Mouse (Mus musculus): ENCODE data around the gene Cnih3. TPM values are rescaled to one million over a fixed set of nuclear protein-coding genes. Genes with fewer than 3 reads are reported as not detected.

Gene Cnih3
- polyA plus RNA-seq, 1 experiment from 2014 or later = 0.18 TPM

GRCm38 (mm10) chr1:181316571-181316970 is 35.9 kb upstream of the Cnih3 start:
- Histone ChIP-seq H3K9ac (ENCODE audit: low read length) (no peak overlapping the region), H3K4me1 (ENCODE audit: control insufficient read depth in 2 of 2, insufficient read depth in 2 of 2, low read length in 2 of 2) (no peaks in the 10 kb centered on the region), H3K4me3 (ENCODE audit: control insufficient read depth in 1 of 2, insufficient read depth in 1 of 2, low read depth in 1 of 2, low read length in 2 of 2) (no peak overlapping the region), H3K4me2 (ENCODE audit: low read length) (no peak overlapping the region), H3K27ac (replicated peaks in 1 of 2; ENCODE audit: control insufficient read depth in 1 of 2, insufficient read depth in 1 of 2, low read depth in 2 of 2, low read length in 2 of 2) (no peak overlapping the region), H3K27me3 (ENCODE audit: control insufficient read depth, insufficient read depth, low read length) (no peaks in the 10 kb centered on the region), H3K9me3 (ENCODE audit: control insufficient read depth, low read length) (0 out of 2 replicates have a peak, but pooled peaks cover 6% of the 10 kb centered on the region), H3K36me3 (ENCODE audit: control insufficient read depth, insufficient read depth, low read length) (no peaks in the 10 kb centered on the region)
- 68% methylated on average over 5 of the region's 5 CpGs for WGBS
- no peak for ATAC-seq (ENCODE audit: insufficient number of reproducible peaks, insufficient read depth, low FRiP score, low read depth)

- no peaks in the 10 kb centered on the region for H3K36me3 ChIP-seq (ENCODE audit: control insufficient read depth, insufficient read depth, low read length)
- H3K4me2 ChIP-seq (ENCODE audit: low read length) = no peak overlapping the region
- WGBS = 85% methylated on average over 6 of the region's 6 CpGs
- no peaks in the 10 kb centered on the region for H3K27me3 ChIP-seq (ENCODE audit: control insufficient read depth, insufficient read depth, low read length)
- no peak for ATAC-seq (ENCODE audit: insufficient number of reproducible peaks, insufficient read depth, low FRiP score, low read depth)
- no peaks in the 10 kb centered on the region for H3K4me1 ChIP-seq (ENCODE audit: control insufficient read depth in 2 of 2, insufficient read depth in 2 of 2, low read length in 2 of 2)
- H3K27ac ChIP-seq (replicated peaks in 1 of 2; ENCODE audit: control insufficient read depth in 1 of 2, insufficient read depth in 1 of 2, low read depth in 2 of 2, low read length in 2 of 2) = no peak overlapping the region
- no peak overlapping the region for H3K9ac ChIP-seq (ENCODE audit: low read length)
- H3K4me3 ChIP-seq (ENCODE audit: control insufficient read depth in 1 of 2, insufficient read depth in 1 of 2, low read depth in 1 of 2, low read length in 2 of 2) = no peak overlapping the region
- 0 out of 2 replicates have a peak, but pooled peaks cover 3% of the 10 kb centered on the region for H3K9me3 ChIP-seq (ENCODE audit: control insufficient read depth, low read length)
Observed at GRCm38 (mm10) chr1:181319466-181319865, 33.0 kb upstream of the Cnih3 start.

- ATAC-seq (ENCODE audit: insufficient number of reproducible peaks, insufficient read depth, low FRiP score, low read depth) = no peak
- no peak overlapping the region for H3K4me2 ChIP-seq (ENCODE audit: low read length)
- H3K27me3 ChIP-seq (ENCODE audit: control insufficient read depth, insufficient read depth, low read length) = no peaks in the 10 kb centered on the region
- H3K4me3 ChIP-seq (ENCODE audit: control insufficient read depth in 1 of 2, insufficient read depth in 1 of 2, low read depth in 1 of 2, low read length in 2 of 2) = no peak overlapping the region
- H3K9me3 ChIP-seq (ENCODE audit: control insufficient read depth, low read length) = 0 out of 2 replicates have a peak, but pooled peaks cover 3% of the 10 kb centered on the region
- 83% methylated on average over 5 of the region's 5 CpGs for WGBS
- H3K9ac ChIP-seq (ENCODE audit: low read length) = no peak overlapping the region
- H3K4me1 ChIP-seq (ENCODE audit: control insufficient read depth in 2 of 2, insufficient read depth in 2 of 2, low read length in 2 of 2) = no peaks in the 10 kb centered on the region
- no peaks in the 10 kb centered on the region for H3K36me3 ChIP-seq (ENCODE audit: control insufficient read depth, insufficient read depth, low read length)
- no peak overlapping the region for H3K27ac ChIP-seq (replicated peaks in 1 of 2; ENCODE audit: control insufficient read depth in 1 of 2, insufficient read depth in 1 of 2, low read depth in 2 of 2, low read length in 2 of 2)
Observed at GRCm38 (mm10) chr1:181321149-181321548, 31.3 kb upstream of the Cnih3 start.

GRCm38 (mm10) chr1:181323134-181323533 is 29.3 kb upstream of the Cnih3 start:
- no peak for ATAC-seq (ENCODE audit: insufficient number of reproducible peaks, insufficient read depth, low FRiP score, low read depth)
- Histone ChIP-seq H3K27me3 (ENCODE audit: control insufficient read depth, insufficient read depth, low read length) (no peaks in the 10 kb centered on the region), H3K9me3 (ENCODE audit: control insufficient read depth, low read length) (0 out of 2 replicates have a peak, but pooled peaks cover 3% of the 10 kb centered on the region), H3K4me1 (ENCODE audit: control insufficient read depth in 2 of 2, insufficient read depth in 2 of 2, low read length in 2 of 2) (no peaks in the 10 kb centered on the region), H3K27ac (replicated peaks in 1 of 2; ENCODE audit: control insufficient read depth in 1 of 2, insufficient read depth in 1 of 2, low read depth in 2 of 2, low read length in 2 of 2) (no peak overlapping the region), H3K4me2 (ENCODE audit: low read length) (no peak overlapping the region), H3K4me3 (ENCODE audit: control insufficient read depth in 1 of 2, insufficient read depth in 1 of 2, low read depth in 1 of 2, low read length in 2 of 2) (no peak overlapping the region), H3K9ac (ENCODE audit: low read length) (no peak overlapping the region), H3K36me3 (ENCODE audit: control insufficient read depth, insufficient read depth, low read length) (no peaks in the 10 kb centered on the region)
- WGBS = 86% methylated on average over 3 of the region's 3 CpGs

- no peak overlapping the region for H3K4me2 ChIP-seq (ENCODE audit: low read length)
- whole genome bisulfite sequencing = 94% methylated on average over 5 of the region's 5 CpGs
- no peaks in the 10 kb centered on the region for H3K27me3 ChIP-seq (ENCODE audit: control insufficient read depth, insufficient read depth, low read length)
- no peak overlapping the region for H3K9ac ChIP-seq (ENCODE audit: low read length)
- H3K9me3 ChIP-seq (ENCODE audit: control insufficient read depth, low read length) = no peaks in the 10 kb centered on the region
- H3K27ac ChIP-seq (replicated peaks in 1 of 2; ENCODE audit: control insufficient read depth in 1 of 2, insufficient read depth in 1 of 2, low read depth in 2 of 2, low read length in 2 of 2) = no peak overlapping the region
- H3K4me3 ChIP-seq (ENCODE audit: control insufficient read depth in 1 of 2, insufficient read depth in 1 of 2, low read depth in 1 of 2, low read length in 2 of 2) = no peak overlapping the region
- H3K4me1 ChIP-seq (ENCODE audit: control insufficient read depth in 2 of 2, insufficient read depth in 2 of 2, low read length in 2 of 2) = no peaks in the 10 kb centered on the region
- ATAC-seq (ENCODE audit: insufficient number of reproducible peaks, insufficient read depth, low FRiP score, low read depth) = no peak
- H3K36me3 ChIP-seq (ENCODE audit: control insufficient read depth, insufficient read depth, low read length) = no peaks in the 10 kb centered on the region
Observed at GRCm38 (mm10) chr1:181327137-181327536, 25.3 kb upstream of the Cnih3 start.

DNA sequence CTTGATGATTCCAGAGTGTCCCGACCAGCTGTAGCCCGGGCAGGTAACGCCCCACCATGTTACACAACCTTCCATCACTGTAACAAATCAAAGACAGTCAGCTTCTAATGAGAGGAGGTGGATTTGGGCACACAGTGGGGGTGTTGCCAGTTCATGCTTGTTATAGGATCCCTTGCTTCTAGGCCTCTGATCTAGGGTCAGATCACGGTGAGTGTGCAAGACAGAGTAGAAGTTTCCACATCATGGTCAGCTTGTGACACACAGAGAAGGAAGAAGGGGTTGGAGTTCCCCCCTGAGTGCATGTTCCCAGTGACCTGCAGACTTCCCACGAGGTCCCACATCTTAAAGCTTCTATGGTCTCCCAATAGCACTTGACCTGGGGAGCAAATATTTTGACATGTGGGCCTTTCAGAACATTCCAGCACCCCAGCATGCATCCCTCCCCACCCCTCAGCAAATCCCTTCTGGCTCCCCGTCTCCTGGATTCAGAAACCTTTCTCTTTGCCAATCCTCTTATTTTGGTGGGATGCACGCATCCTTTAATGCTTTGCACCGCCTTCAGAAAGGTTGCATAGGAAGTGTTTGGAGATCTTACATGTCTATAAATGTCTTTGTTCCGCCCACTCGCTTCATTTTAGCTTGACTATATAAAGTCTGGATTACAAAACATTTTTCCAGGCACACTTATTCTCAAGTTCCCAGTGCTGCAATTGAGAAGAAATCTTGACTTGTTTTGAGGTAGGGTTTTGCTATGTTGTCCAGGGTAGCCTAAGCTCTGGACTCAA is 24.6 kb upstream of the Cnih3 start:
- Histone ChIP-seq H3K27ac (replicated peaks in 1 of 2; ENCODE audit: control insufficient read depth in 1 of 2, insufficient read depth in 1 of 2, low read depth in 2 of 2, low read length in 2 of 2) (no peak overlapping the region), H3K9me3 (ENCODE audit: control insufficient read depth, low read length) (no peaks in the 10 kb centered on the region), H3K4me2 (ENCODE audit: low read length) (no peak overlapping the region), H3K4me3 (ENCODE audit: control insufficient read depth in 1 of 2, insufficient read depth in 1 of 2, low read depth in 1 of 2, low read length in 2 of 2) (no peak overlapping the region), H3K36me3 (ENCODE audit: control insufficient read depth, insufficient read depth, low read length) (no peaks in the 10 kb centered on the region), H3K9ac (ENCODE audit: low read length) (no peak overlapping the region), H3K4me1 (ENCODE audit: control insufficient read depth in 2 of 2, insufficient read depth in 2 of 2, low read length in 2 of 2) (no peaks in the 10 kb centered on the region), H3K27me3 (ENCODE audit: control insufficient read depth, insufficient read depth, low read length) (no peaks in the 10 kb centered on the region)
- no peak for ATAC-seq (ENCODE audit: insufficient number of reproducible peaks, insufficient read depth, low FRiP score, low read depth)
- WGBS = 84% methylated on average over 10 of the region's 10 CpGs

- Histone ChIP-seq H3K27ac (replicated peaks in 1 of 2; ENCODE audit: control insufficient read depth in 1 of 2, insufficient read depth in 1 of 2, low read depth in 2 of 2, low read length in 2 of 2) (no peak overlapping the region), H3K4me2 (ENCODE audit: low read length) (no peak overlapping the region)
- WGBS = 64% methylated on average over 3 of the region's 3 CpGs
Observed at GRCm38 (mm10) chr1:181329110-181329509, 23.3 kb upstream of the Cnih3 start.

GRCm38 (mm10) chr1:181332597-181332996 is 19.8 kb upstream of the Cnih3 start:
- Histone ChIP-seq H3K4me2 (ENCODE audit: low read length) (no peak overlapping the region), H3K9me3 (ENCODE audit: control insufficient read depth, low read length) (0 out of 2 replicates have a peak, but pooled peaks cover 2% of the 10 kb centered on the region), H3K4me3 (ENCODE audit: control insufficient read depth in 1 of 2, insufficient read depth in 1 of 2, low read depth in 1 of 2, low read length in 2 of 2) (no peak overlapping the region), H3K36me3 (ENCODE audit: control insufficient read depth, insufficient read depth, low read length) (no peaks in the 10 kb centered on the region), H3K27ac (replicated peaks in 1 of 2; ENCODE audit: control insufficient read depth in 1 of 2, insufficient read depth in 1 of 2, low read depth in 2 of 2, low read length in 2 of 2) (no peak overlapping the region), H3K27me3 (ENCODE audit: control insufficient read depth, insufficient read depth, low read length) (no peaks in the 10 kb centered on the region), H3K9ac (ENCODE audit: low read length) (no peak overlapping the region), H3K4me1 (ENCODE audit: control insufficient read depth in 2 of 2, insufficient read depth in 2 of 2, low read length in 2 of 2) (no peaks in the 10 kb centered on the region; a peak in 1 of 4 replicates)
- ATAC-seq (ENCODE audit: insufficient number of reproducible peaks, insufficient read depth, low FRiP score, low read depth) = no peak
- WGBS = 36% methylated on average over 2 of the region's 2 CpGs

More at GRCm38 (mm10) chr1:181329110-181329509, 23.3 kb upstream of the Cnih3 start:
- ATAC-seq (ENCODE audit: insufficient number of reproducible peaks, insufficient read depth, low FRiP score, low read depth) = no peak
- Histone ChIP-seq H3K9me3 (ENCODE audit: control insufficient read depth, low read length) (no peaks in the 10 kb centered on the region), H3K4me3 (ENCODE audit: control insufficient read depth in 1 of 2, insufficient read depth in 1 of 2, low read depth in 1 of 2, low read length in 2 of 2) (no peak overlapping the region), H3K36me3 (ENCODE audit: control insufficient read depth, insufficient read depth, low read length) (no peaks in the 10 kb centered on the region), H3K9ac (ENCODE audit: low read length) (no peak overlapping the region), H3K4me1 (ENCODE audit: control insufficient read depth in 2 of 2, insufficient read depth in 2 of 2, low read length in 2 of 2) (no peaks in the 10 kb centered on the region), H3K27me3 (ENCODE audit: control insufficient read depth, insufficient read depth, low read length) (no peaks in the 10 kb centered on the region)
